ENCODE assay signal across 24 mouse cellular contexts in genomic region chr11:80791677-80792432, GRCm38 (mm10). TPM values are rescaled to one million over a fixed set of nuclear protein-coding genes. Genes with fewer than 3 reads are reported as not detected.
DNase-seq lines count a peak whose midpoint lies in the region; ATAC-seq and TF ChIP-seq lines count a peak whose summit lies in the region.
"Had no signal": no experiment of that assay in that cellular context is flagged by ENCODE, and none has a peak within 500 bp of the region (broad histone marks: within the 10 kb centered on the region; RNA-seq: fewer than 3 reads in every experiment).

No protein-coding gene starts in this region.

- H3K4me3 ChIP-seq in embryonic facial prominence, embryonic 14.5 days (ENCODE audit: low read depth, low read length), result no peak overlapping the region
- no peak overlapping the region for H3K4me3 ChIP-seq in embryonic facial prominence, embryonic 10.5 days
- no peak overlapping the region for H3K4me3 ChIP-seq in lung, adult 2 months (replicated peaks; ENCODE audit: extremely low read depth, low read depth, low read length)
- no peak overlapping the region for H3K4me3 ChIP-seq in stomach, postnatal 0 days (ENCODE audit: low read depth, low read length)
- H3K4me3 ChIP-seq: gastrocnemius, adult 2 months; heart, adult 2 months; heart, embryonic 15.5 days; hindbrain, embryonic 15.5 days; liver, embryonic 13.5 days; midbrain, embryonic 13.5 days; neural tube, embryonic 13.5 days had no signal

- ATAC-seq in embryonic facial prominence, embryonic 14.5 days (ENCODE audit: low read depth), result 0 out of 2 replicates have a peak, but pooled peaks have one; percentile 37
- ATAC-seq in megakaryocyte, adult 5-6 weeks (ENCODE audit: poor library complexity, severe bottlenecking), result peak; percentile 82
- ATAC-seq in stomach, postnatal 0 days (ENCODE audit: low FRiP score, low TSS enrichment), result peak; percentile 97
- ATAC-seq: activated CD4-positive, CD25-positive, alpha-beta regulatory T cell, adult 4 months; midbrain, embryonic 13.5 days had no signal

- no peak for TF ChIP-seq CTCF in lung, adult 2 months (IDR thresholded peaks at IDR 0.05; ENCODE audit: insufficient read depth, low read length)
- no peak for TF ChIP-seq CTCF in stomach, postnatal 0 days (IDR thresholded peaks at IDR 0.05; ENCODE audit: low read depth)

- no peaks in the 10 kb centered on the region for H3K27me3 ChIP-seq in embryonic facial prominence, embryonic 14.5 days (replicated peaks; ENCODE audit: control insufficient read depth, insufficient read depth, low read length)
- 0 out of 2 replicates have a peak, but pooled peaks cover 3% of the 10 kb centered on the region for H3K27me3 ChIP-seq in embryonic facial prominence, embryonic 10.5 days (replicated peaks; ENCODE audit: low read depth, poor library complexity, severe bottlenecking)
- H3K27me3 ChIP-seq in stomach, postnatal 0 days (ENCODE audit: control insufficient read depth, insufficient read depth, low read length), result no peaks in the 10 kb centered on the region
- H3K27me3 ChIP-seq: heart, embryonic 15.5 days; hindbrain, embryonic 15.5 days; liver, embryonic 13.5 days; midbrain, embryonic 13.5 days; neural tube, embryonic 13.5 days had no signal

- no peak overlapping the region for H3K27ac ChIP-seq in embryonic facial prominence, embryonic 14.5 days (replicated peaks; ENCODE audit: low read depth, low read length)
- no peak overlapping the region for H3K27ac ChIP-seq in embryonic facial prominence, embryonic 10.5 days (replicated peaks)
- H3K27ac ChIP-seq in stomach, postnatal 0 days (replicated peaks), result peak overlapping the region; percentile 81
- H3K27ac ChIP-seq: gastrocnemius, adult 2 months; heart, adult 2 months; heart, embryonic 15.5 days; hindbrain, embryonic 15.5 days; liver, embryonic 13.5 days; midbrain, embryonic 13.5 days; neural tube, embryonic 13.5 days had no signal

- H3K4me1 ChIP-seq in embryonic facial prominence, embryonic 14.5 days (ENCODE audit: control insufficient read depth, insufficient read depth, low read length), result no peaks in the 10 kb centered on the region
- no peaks in the 10 kb centered on the region for H3K4me1 ChIP-seq in embryonic facial prominence, embryonic 10.5 days
- no peaks in the 10 kb centered on the region for H3K4me1 ChIP-seq in lung, adult 2 months (ENCODE audit: control insufficient read depth, insufficient read depth, low read length)
- no peaks in the 10 kb centered on the region for H3K4me1 ChIP-seq in stomach, postnatal 0 days (replicated peaks; ENCODE audit: control insufficient read depth, insufficient read depth)
- H3K4me1 ChIP-seq: hindbrain, embryonic 15.5 days; midbrain, embryonic 13.5 days; neural tube, embryonic 13.5 days had no signal

- H3K4me2 ChIP-seq in embryonic facial prominence, embryonic 14.5 days (ENCODE audit: low read depth, low read length), result no peak overlapping the region
- H3K4me2 ChIP-seq in stomach, postnatal 0 days (replicated peaks; ENCODE audit: low read depth), result no peak overlapping the region
- H3K4me2 ChIP-seq: heart, embryonic 15.5 days; hindbrain, embryonic 15.5 days; liver, embryonic 13.5 days; midbrain, embryonic 13.5 days; neural tube, embryonic 13.5 days had no signal

- WGBS in embryonic facial prominence, embryonic 14.5 days, result 57% methylated on average over 3 of the region's 3 CpGs
- WGBS in embryonic facial prominence, embryonic 10.5 days, result 78% methylated on average over 3 of the region's 3 CpGs
- 37% methylated on average over 3 of the region's 3 CpGs for WGBS in lung, adult 2 months
- WGBS in stomach, postnatal 0 days, result 31% methylated on average over 3 of the region's 3 CpGs

- TF ChIP-seq POLR2A in lung, adult 2 months (IDR thresholded peaks at IDR 0.05; ENCODE audit: borderline replicate concordance, extremely low read depth, low read depth, low read length), result no peak

- DNase-seq in embryonic facial prominence, embryonic 14.5 days (ENCODE audit: low spot score), result no peak
- no peak for DNase-seq in embryonic facial prominence, embryonic 10.5 days (ENCODE audit: low spot score)
- DNase-seq in lung, postnatal 25 days (ENCODE audit: low spot score), result peak; percentile 67
- DNase-seq in lung, adult 2 months, result no peak
- no peak for DNase-seq in stomach, postnatal 0 days (ENCODE audit: low spot score)
- DNase-seq in left cerebral cortex, adult 8-10 months (ENCODE audit: low spot score in 2 of 2), result no peak
- DNase-seq in gastrocnemius, postnatal 14 days, result no peak
- DNase-seq: adrenal gland, postnatal 10 days; cerebellum, adult 9-11 months; embryo, embryonic 11 days; gastrocnemius, adult 2 months; heart, adult 2 months; heart, postnatal 4 days; kidney, adult 18-20 months; kidney, postnatal 10 days; liver, embryonic 13.5 days; right cerebral cortex, postnatal 14 days; thymus, postnatal 4 days had no signal

- H3K9me3 ChIP-seq in embryonic facial prominence, embryonic 14.5 days (ENCODE audit: control insufficient read depth, low read length), result no peaks in the 10 kb centered on the region
- H3K9me3 ChIP-seq in embryonic facial prominence, embryonic 10.5 days, result no peaks in the 10 kb centered on the region
- no peaks in the 10 kb centered on the region for H3K9me3 ChIP-seq in stomach, postnatal 0 days (ENCODE audit: control insufficient read depth, low read length)
- H3K9me3 ChIP-seq: heart, embryonic 15.5 days; hindbrain, embryonic 15.5 days; liver, embryonic 13.5 days; midbrain, embryonic 13.5 days; neural tube, embryonic 13.5 days had no signal

- no peak overlapping the region for H3K9ac ChIP-seq in embryonic facial prominence, embryonic 14.5 days (ENCODE audit: low read depth, low read length)
- H3K9ac ChIP-seq in stomach, postnatal 0 days (ENCODE audit: low read length), result no peak overlapping the region
- H3K9ac ChIP-seq: heart, embryonic 15.5 days; hindbrain, embryonic 15.5 days; liver, embryonic 13.5 days; midbrain, embryonic 13.5 days; neural tube, embryonic 13.5 days had no signal

- no peaks in the 10 kb centered on the region for H3K36me3 ChIP-seq in embryonic facial prominence, embryonic 14.5 days (ENCODE audit: control insufficient read depth, insufficient read depth, low read length)
- H3K36me3 ChIP-seq in embryonic facial prominence, embryonic 10.5 days (replicated peaks), result no peaks in the 10 kb centered on the region
- no peaks in the 10 kb centered on the region for H3K36me3 ChIP-seq in stomach, postnatal 0 days (ENCODE audit: control insufficient read depth, insufficient read depth, low read length)
- H3K36me3 ChIP-seq: heart, embryonic 15.5 days; hindbrain, embryonic 15.5 days; liver, embryonic 13.5 days; midbrain, embryonic 13.5 days; neural tube, embryonic 13.5 days had no signal

- intact Hi-C loops in gastrocnemius, postnatal 14 days (cut with DNase I; ENCODE audit: low total_unique reads), result no loop called here

- no peak for TF ChIP-seq EP300 in stomach, postnatal 0 days (optimal IDR thresholded peaks at IDR 0.05)

RNA-seq across cellular contexts. Expression of gene Myo1d, which starts 12.0 kb away (rescaled TPM):
- polyA plus RNA-seq in embryonic facial prominence, embryonic 14.5 days (2014; fragmentation: Nextera tagmentation; extraction: Ambion mirVana), result 9.9 and 10.7 TPM in 2 replicates
- polyA plus RNA-seq in embryonic facial prominence, embryonic 10.5 days (2016; fragmentation: Nextera tagmentation; extraction: Ambion mirVana), result 3.2 and 4.0 TPM in 2 replicates
- 69.4 and 80.4 TPM in 2 replicates for polyA plus RNA-seq in lung, adult 2 months (2012; rRNA removed)
- 5.6 and 6.2 TPM in 2 replicates for total RNA-seq in megakaryocyte, adult 5-6 weeks (2015)
- 3.0 and 4.2 TPM in 2 replicates for total RNA-seq in megakaryocyte, adult 5-6 weeks (2017)
- polyA plus RNA-seq in stomach, postnatal 0 days (2015; fragmentation: Nextera tagmentation; extraction: Ambion mirVana), result 21.6 and 24.4 TPM in 2 replicates
- total RNA-seq in left cerebral cortex, adult 8-10 months (2022), result 10 to 100 TPM in 3 of 4 experiments, 1 to 10 TPM in 1; 9.5 to 10.8 (median 10.7) TPM
- total RNA-seq in gastrocnemius, postnatal 14 days (2021), result 1 to 10 TPM; 6.4 to 7.0 TPM

RNA-seq across cellular contexts. Expression of gene Tmem98, which starts 18.1 kb away (rescaled TPM):
- polyA plus RNA-seq in embryonic facial prominence, embryonic 14.5 days (2014; fragmentation: Nextera tagmentation; extraction: Ambion mirVana), result 60.4 and 61.3 TPM in 2 replicates
- polyA plus RNA-seq in embryonic facial prominence, embryonic 10.5 days (2016; fragmentation: Nextera tagmentation; extraction: Ambion mirVana), result 120 and 125 TPM in 2 replicates
- 62.4 and 74.1 TPM in 2 replicates for polyA plus RNA-seq in lung, adult 2 months (2012; rRNA removed)
- 0.16 TPM in 1 of 2 replicates, not detected in the other for total RNA-seq in megakaryocyte, adult 5-6 weeks (2015)
- total RNA-seq in megakaryocyte, adult 5-6 weeks (2017), result 0.22 TPM in 1 of 2 replicates, not detected in the other
- polyA plus RNA-seq in stomach, postnatal 0 days (2015; fragmentation: Nextera tagmentation; extraction: Ambion mirVana), result 126 and 129 TPM in 2 replicates
- total RNA-seq in left cerebral cortex, adult 8-10 months (2022), result 10 to 100 TPM; 11.0 to 16.9 (median 12.1) TPM
- 1 to 10 TPM; 3.3 to 4.9 TPM for total RNA-seq in gastrocnemius, postnatal 14 days (2021)
- polyA plus RNA-seq: activated CD4-positive, CD25-positive, alpha-beta regulatory T cell, adult 4 months had no signal

Comparison
In these comparisons a context has a peak if more than half of its experiments do, and no peak if none do; other contexts are left out.
1. ATAC-seq: peak in every context shown above with its lines; median percentile 97 in stomach, postnatal 0 days; 82 in megakaryocyte, adult 5-6 weeks; 37 in embryonic facial prominence, embryonic 14.5 days.